Mouse (Mus musculus): ENCODE measurements around the gene Olfr609. TPM values are rescaled to one million over a fixed set of nuclear protein-coding genes. Genes with fewer than 3 reads are reported as not detected.
"Not testable (repeated sequence)": the region's sequence is repeated elsewhere in the genome, so short reads cannot be mapped to it uniquely, and the experiment has no call there.

Olfr609 gene
- not detected for total RNA-seq (2021)

DNA sequence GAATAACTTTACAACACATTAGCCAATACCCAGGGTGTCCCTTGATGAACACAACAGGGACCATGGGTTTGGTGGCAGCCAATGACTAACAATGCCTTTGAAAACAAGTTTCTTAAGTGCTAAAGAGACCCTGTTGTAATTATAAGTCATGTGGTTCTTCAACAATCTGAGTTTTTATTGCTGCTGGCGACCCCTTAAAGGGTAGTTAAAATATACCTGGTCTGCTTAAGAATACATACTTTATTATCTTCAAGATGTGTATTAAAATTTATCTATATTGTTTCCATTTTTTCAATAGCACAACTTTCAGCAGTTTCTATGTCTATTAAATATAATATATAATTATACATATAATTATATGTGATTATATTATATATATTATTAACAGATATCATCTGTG lies at the start of gene Olfr609:
Gene Olfr609 (minus strand): TSS at position 101 of the 400 bp plus-strand sequence.
- no peak for DNase-seq

DNA sequence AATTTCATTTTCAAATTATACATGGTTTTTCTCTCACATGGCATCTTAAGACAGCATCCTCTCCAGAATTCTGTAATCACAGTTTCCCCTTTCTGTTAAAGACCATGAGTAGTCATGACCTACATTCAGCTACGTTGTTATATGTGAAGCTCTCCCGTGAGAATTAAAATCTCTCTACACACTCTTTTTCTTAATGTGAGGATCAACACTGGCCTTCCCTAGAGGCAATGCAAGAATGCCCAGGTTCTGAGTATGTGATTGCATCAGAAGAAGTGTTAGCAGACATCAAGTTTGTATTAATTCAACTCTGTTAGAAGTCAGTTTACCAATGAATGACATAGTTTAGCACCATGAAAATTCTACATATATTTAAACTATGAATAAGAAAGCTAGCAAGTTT lies 44.8 kb upstream of the Olfr609 start, which contains the start of gene Olfr612:
Gene Olfr612 (minus strand): TSS at position 101 of the 400 bp plus-strand sequence.
- DNase-seq = not testable (repeated sequence)

DNA sequence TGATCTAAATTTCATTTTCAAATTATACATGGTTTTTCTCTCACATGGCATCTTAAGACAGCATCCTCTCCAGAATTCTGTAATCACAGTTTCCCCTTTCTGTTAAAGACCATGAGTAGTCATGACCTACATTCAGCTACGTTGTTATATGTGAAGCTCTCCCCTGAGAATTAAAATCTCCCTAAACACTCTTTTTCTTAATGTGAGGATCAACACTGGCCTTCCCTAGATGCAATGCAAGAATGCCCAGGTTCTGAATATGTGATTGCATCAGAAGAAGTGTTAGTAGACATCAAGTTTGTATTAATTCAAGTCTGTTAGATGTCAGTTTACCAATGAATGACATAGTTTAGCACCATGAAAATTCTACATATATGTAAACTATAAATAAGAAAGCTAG lies 22.9 kb upstream of the Olfr609 start, which contains the start of gene Olfr611:
Gene Olfr611 (minus strand): TSS at position 101 of the 400 bp plus-strand sequence.
- not testable (repeated sequence) for DNase-seq

DNA sequence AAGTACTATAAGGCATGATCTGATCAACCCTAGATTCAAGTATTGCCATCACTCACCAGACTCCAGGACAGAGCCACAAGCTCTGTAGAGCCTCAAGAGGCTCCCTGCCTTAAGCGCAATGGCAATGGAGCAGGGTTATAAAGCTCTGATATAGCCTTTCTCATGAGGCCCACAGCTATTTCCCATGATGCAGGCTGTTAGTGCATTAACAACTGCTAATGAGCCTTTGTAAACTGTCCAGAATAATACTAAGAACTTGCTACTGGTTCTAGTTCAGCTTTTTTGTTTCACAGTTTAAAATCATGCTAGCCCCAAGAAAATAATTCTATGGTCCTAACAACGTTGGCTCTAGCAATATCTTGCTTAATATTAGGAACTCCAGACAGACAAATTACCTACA lies 14.2 kb upstream of the Olfr609 start, which contains the start of gene Olfr610:
Gene Olfr610 (minus strand): TSS at position 101 of the 400 bp plus-strand sequence.
- DNase-seq = no peak

DNA sequence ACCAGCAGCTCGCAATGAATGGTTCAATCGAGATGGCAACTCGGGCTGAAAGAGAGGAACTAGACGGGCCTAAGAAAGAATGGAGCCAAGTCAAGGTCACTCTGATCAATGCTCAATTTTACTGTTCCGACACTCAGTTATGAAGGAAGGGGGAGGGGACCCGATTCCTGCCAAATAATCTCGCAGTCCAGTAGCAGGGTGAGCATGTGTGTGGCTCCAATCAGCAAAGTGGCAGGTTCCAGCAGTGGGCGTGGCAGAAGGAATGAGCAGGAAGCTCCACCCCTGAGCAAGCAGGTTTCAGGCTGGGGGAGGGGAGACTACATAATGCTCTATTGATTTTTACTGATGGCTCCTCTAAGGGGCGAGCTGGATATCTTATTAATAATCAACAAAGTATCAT lies 20.8 kb downstream of the Olfr609 start:
- DNase-seq = not testable (repeated sequence)

DNA sequence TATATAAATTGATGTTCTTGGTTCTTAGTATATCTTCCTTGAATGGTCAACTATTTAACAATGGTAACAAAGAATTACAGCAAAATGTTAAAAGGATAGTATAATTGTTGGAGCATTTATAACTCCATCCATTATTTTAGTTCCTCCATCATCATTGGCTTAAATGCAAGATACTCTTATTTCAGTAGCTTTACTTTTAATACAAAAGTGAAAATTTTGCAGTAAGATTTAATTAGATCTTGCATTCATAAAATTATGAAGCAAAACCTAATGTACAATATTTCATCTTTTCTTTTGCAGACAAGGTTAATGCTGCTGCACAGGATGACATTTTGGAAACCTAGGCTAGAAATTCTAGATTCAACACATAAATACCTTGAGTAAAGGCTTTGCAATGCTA lies 28.3 kb downstream of the Olfr609 start, which contains the start of gene Olfr608:
Gene Olfr608 (plus strand): TSS at position 301 of the 400 bp plus-strand sequence.
- no peak for DNase-seq

DNA sequence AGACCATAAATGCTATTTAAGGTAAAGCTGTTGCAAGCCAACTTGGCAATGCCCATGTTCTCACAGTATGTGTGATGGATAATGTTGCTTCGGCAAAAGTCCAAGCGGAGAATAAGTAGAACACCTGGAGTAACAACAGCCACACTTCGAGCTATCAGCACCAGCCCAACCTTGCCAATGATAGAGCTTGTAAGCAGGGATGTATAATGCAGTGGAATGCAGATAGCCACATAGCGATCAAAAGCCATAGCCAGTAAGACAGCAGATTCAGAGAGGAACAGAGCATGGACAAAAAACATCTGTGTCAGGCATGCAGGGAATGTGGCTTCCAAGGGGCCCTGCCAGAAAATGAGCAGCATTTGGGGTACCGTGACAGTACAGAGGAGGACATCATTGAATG lies 37.3 kb downstream of the Olfr609 start:
- DNase-seq = no peak

DNA sequence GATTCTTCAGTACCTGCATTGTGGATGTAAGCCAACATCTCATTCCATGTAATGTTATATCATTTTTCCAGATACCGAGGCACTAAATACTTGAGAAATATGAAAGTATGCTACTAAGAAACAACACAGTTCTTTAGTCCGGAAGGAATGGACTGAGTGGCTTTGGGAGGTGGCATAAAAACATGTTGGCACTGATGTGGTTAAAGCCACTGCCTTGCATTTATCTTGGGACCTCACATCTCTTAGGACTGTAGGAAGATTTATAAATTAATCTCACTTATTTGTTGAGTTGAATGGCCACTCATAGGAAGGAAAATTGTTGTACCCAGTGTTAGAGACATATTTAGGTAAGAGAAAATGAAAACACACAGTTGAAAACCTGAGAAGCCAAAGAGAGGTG lies 49.1 kb downstream of the Olfr609 start, which contains the start of gene Olfr606:
Gene Olfr606 (plus strand): TSS at position 301 of the 400 bp plus-strand sequence.
- DNase-seq = no peak

DNA sequence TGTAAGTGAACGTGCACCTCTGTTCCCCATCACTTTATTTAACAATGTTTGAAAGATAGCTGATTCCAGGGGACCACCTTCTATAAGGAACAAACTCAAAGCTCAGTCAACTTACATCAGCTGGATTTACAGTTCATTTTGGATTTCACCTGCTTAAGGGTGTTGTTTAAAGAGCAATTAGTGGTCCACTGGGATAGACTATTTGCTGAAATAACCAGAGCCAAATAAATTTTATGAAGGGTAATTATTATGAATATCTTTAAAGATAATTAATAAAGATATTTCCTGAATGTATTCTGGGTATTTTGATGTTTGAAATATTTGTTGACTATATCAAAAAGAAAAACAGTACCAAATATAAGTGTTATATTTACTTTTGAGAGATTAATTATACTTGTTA lies 52.5 kb downstream of the Olfr609 start, which contains the start of gene Olfr605:
Gene Olfr605 (minus strand): TSS at position 101 of the 400 bp plus-strand sequence.
- DNase-seq = no peak

Other genes with a start within 250 kb of the Olfr609 start
- not detected for gene Usp17ld, start 245.6 kb downstream of the Olfr609 start, total RNA-seq (2021)
- gene Olfr596, start 192.4 kb downstream of the Olfr609 start, total RNA-seq (2021) = not detected
- not detected for gene Olfr597, start 181.7 kb downstream of the Olfr609 start, total RNA-seq (2021)
- not detected for gene Olfr598, start 174.5 kb downstream of the Olfr609 start, total RNA-seq (2021)
- gene Olfr599, start 162.1 kb downstream of the Olfr609 start, total RNA-seq (2021) = not detected
- not detected for gene Olfr600, start 148.4 kb downstream of the Olfr609 start, total RNA-seq (2021)
- gene Olfr601, start 135.4 kb downstream of the Olfr609 start, total RNA-seq (2021) = not detected
- not detected for gene Olfr603, start 111.9 kb downstream of the Olfr609 start, total RNA-seq (2021)
- not detected for gene Usp17lc, start 83.0 kb downstream of the Olfr609 start, total RNA-seq (2021)
- not detected for gene Olfr605, start 52.6 kb downstream of the Olfr609 start, total RNA-seq (2021)
- gene Olfr606, start 49.0 kb downstream of the Olfr609 start, total RNA-seq (2021) = not detected
- gene Olfr607, start 33.9 kb downstream of the Olfr609 start, total RNA-seq (2021) = not detected
- not detected for gene Olfr608, start 28.2 kb downstream of the Olfr609 start, total RNA-seq (2021)
- not detected for gene Olfr610, start 14.1 kb upstream of the Olfr609 start, total RNA-seq (2021)
- gene Olfr611, start 22.8 kb upstream of the Olfr609 start, total RNA-seq (2021) = not detected
- gene Olfr612, start 44.7 kb upstream of the Olfr609 start, total RNA-seq (2021) = not detected
- not detected for gene Olfr613, start 50.0 kb upstream of the Olfr609 start, total RNA-seq (2021)
- not detected for gene Olfr615, start 58.0 kb upstream of the Olfr609 start, total RNA-seq (2021)
- not detected for gene Olfr616, start 71.1 kb upstream of the Olfr609 start, total RNA-seq (2021)
- gene Olfr617, start 75.0 kb upstream of the Olfr609 start, total RNA-seq (2021) = not detected
- gene Olfr618, start 92.0 kb upstream of the Olfr609 start, total RNA-seq (2021) = not detected
- gene Olfr619, start 102.5 kb upstream of the Olfr609 start, total RNA-seq (2021) = not detected
- gene Olfr620, start 114.5 kb upstream of the Olfr609 start, total RNA-seq (2021) = not detected
- not detected for gene Olfr622, start 144.6 kb upstream of the Olfr609 start, total RNA-seq (2021)
- gene Olfr623, start 165.6 kb upstream of the Olfr609 start, total RNA-seq (2021) = not detected
- not detected for gene Olfr624, start 173.1 kb upstream of the Olfr609 start, total RNA-seq (2021)
- gene Olfr625-ps1, start 184.7 kb upstream of the Olfr609 start, total RNA-seq (2021) = not detected
- gene Olfr243, start 216.6 kb upstream of the Olfr609 start, total RNA-seq (2021) = not detected
- gene Olfr628, start 232.3 kb upstream of the Olfr609 start, total RNA-seq (2021) = not detected
- not detected for gene Olfr629, start 246.9 kb upstream of the Olfr609 start, total RNA-seq (2021)

Measured in layer of hippocampus, postnatal 36 days (tissue).